Mouse (Mus musculus): Measurements from ENCODE around the gene Gm45021. TPM values are rescaled to one million over a fixed set of nuclear protein-coding genes. Genes with fewer than 3 reads are reported as not detected.
A peak's percentile ranks its signal among the peaks of the same experiment; 100 is the strongest.

Gm45021 gene
- polyA plus RNA-seq, 1 experiment: not detected

DNA sequence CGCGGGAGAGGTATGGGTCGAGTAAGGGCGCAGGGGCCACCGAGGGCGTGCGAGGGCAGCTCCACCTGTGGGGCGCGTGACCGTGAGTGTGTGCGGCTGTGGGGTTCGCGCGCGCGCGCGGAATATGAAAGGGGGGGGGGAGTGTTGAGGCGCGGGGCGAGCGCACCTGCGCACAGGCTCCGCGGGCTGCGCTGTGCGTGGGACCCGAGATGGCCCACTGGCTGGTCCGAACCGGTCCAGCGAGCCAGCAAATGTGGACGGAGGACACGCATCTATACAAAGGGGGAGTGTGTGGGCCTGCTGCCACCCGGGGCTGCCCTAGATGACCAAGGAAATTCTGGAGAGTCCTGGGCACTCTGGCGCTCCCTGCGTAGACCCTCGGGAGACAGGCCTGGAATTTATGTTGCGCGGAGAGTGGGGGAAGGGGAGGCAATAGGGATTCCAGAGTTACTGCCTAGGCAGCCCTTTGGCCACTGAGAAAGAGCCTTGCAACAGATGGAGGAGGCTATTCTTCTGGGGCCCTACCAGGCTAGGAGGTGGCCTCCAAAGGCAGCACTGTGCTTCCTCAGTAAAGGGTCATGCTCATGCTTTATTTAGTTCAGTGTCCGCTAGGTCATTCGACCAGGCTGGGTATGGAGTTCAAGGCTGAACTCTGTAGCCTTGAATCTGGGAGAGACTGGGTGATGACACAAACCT, 4.8 kb downstream of the Gm45021 start:
- Histone ChIP-seq H3K36me3 (ENCODE audit: control insufficient read depth, insufficient read depth, low read length, poor library complexity, severe bottlenecking) (no peaks in the 10 kb centered on the region), H3K9me3 (replicated peaks; ENCODE audit: control insufficient read depth, insufficient read depth, low read length, poor library complexity, severe bottlenecking) (no peaks in the 10 kb centered on the region), H3K4me1 (ENCODE audit: control insufficient read depth, insufficient read depth, low read length) (no peaks in the 10 kb centered on the region), H3K27me3 (ENCODE audit: control insufficient read depth, insufficient read depth, low read length, poor library complexity, severe bottlenecking) (no peaks in the 10 kb centered on the region), H3K9ac (ENCODE audit: low read depth, poor library complexity, severe bottlenecking) (peak overlapping the region; percentile 80), H3K27ac (ENCODE audit: insufficient read depth, low read length) (no peak overlapping the region), H3K4me3 (ENCODE audit: low read depth, low read length) (peak overlapping the region; percentile 89)
- no peak for TF ChIP-seq EP300 (IDR thresholded peaks at IDR 0.05; ENCODE audit: insufficient read depth, low read depth, low read length)
- no peak for TF ChIP-seq POLR2A (IDR thresholded peaks at IDR 0.05; ENCODE audit: insufficient read depth, low read length)
- no peak for TF ChIP-seq CTCF (IDR thresholded peaks at IDR 0.05; ENCODE audit: low read depth, low read length)

DNA sequence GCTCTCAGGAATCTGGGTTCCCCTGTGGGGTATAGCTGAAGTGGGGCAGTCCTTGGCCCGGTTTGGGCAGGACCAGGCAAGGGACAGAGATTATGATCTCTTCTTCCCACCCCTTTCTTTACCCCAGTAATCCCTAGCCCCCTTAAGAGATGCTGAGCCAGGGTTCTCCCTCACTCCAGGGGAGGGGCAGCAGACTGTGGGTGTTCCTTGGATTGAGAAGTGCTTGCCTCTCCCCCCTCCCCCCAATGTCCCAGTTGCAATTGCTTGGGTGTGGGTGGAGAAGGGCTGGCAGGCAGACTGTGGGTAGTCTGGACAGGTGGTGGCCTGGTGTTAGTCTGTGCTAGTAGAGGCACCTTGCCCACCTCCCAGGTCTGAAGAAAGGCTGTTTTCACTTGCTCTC, 5.9 kb downstream of the Gm45021 start:
- H3K36me3 ChIP-seq (ENCODE audit: control insufficient read depth, insufficient read depth, low read length, poor library complexity, severe bottlenecking): no peaks in the 10 kb centered on the region
- no peak overlapping the region for H3K4me3 ChIP-seq (ENCODE audit: low read depth, low read length)
- no peaks in the 10 kb centered on the region for H3K4me1 ChIP-seq (ENCODE audit: control insufficient read depth, insufficient read depth, low read length)
- H3K9me3 ChIP-seq (replicated peaks; ENCODE audit: control insufficient read depth, insufficient read depth, low read length, poor library complexity, severe bottlenecking): no peaks in the 10 kb centered on the region
- H3K27me3 ChIP-seq (ENCODE audit: control insufficient read depth, insufficient read depth, low read length, poor library complexity, severe bottlenecking): no peaks in the 10 kb centered on the region
- no peak overlapping the region for H3K27ac ChIP-seq (ENCODE audit: insufficient read depth, low read length)
- TF ChIP-seq CTCF (IDR thresholded peaks at IDR 0.05; ENCODE audit: low read depth, low read length): no peak
- TF ChIP-seq EP300 (IDR thresholded peaks at IDR 0.05; ENCODE audit: insufficient read depth, low read depth, low read length): no peak
- TF ChIP-seq POLR2A (IDR thresholded peaks at IDR 0.05; ENCODE audit: insufficient read depth, low read length): no peak
- H3K9ac ChIP-seq (ENCODE audit: low read depth, poor library complexity, severe bottlenecking): peak overlapping the region; percentile 80; the same call in 1 of the 2 replicates

DNA sequence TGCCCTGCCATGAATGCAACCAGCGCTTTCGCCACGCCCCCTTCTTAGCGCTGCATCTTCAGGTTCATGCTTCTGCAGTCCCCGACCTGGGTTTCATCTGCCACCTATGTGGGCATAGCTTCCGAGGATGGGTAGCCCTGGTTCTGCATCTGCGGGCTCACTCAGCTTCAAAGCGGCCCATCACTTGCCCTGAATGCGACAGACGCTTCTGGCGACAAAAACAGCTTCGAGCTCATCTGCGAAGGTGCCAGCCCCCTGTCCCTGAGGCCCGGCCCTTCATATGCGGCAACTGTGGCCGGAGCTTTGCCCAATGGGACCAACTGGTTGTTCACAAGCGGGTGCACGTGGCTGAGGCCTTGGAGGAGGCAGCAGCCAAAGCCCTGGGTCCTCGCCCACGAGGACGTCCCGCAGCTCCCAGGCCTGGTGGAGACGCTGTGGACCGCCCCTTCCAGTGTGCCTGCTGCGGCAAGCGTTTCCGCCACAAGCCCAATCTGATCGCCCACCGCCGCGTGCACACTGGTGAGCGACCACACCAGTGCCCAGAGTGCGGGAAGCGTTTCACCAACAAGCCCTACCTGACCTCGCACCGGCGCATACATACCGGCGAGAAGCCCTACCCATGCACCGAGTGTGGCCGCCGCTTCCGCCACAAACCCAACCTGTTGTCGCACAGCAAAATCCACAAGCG, 7.3 kb downstream of the Gm45021 start:
- Histone ChIP-seq H3K4me1 (ENCODE audit: control insufficient read depth, insufficient read depth, low read length) (no peaks in the 10 kb centered on the region), H3K4me3 (ENCODE audit: low read depth, low read length) (peak overlapping the region; percentile 57), H3K9me3 (replicated peaks; ENCODE audit: control insufficient read depth, insufficient read depth, low read length, poor library complexity, severe bottlenecking) (no peaks in the 10 kb centered on the region), H3K27me3 (ENCODE audit: control insufficient read depth, insufficient read depth, low read length, poor library complexity, severe bottlenecking) (no peaks in the 10 kb centered on the region), H3K27ac (ENCODE audit: insufficient read depth, low read length) (no peak overlapping the region), H3K36me3 (ENCODE audit: control insufficient read depth, insufficient read depth, low read length, poor library complexity, severe bottlenecking) (no peaks in the 10 kb centered on the region), H3K9ac (ENCODE audit: low read depth, poor library complexity, severe bottlenecking) (peak overlapping the region; percentile 17; the same call in 1 of the 2 replicates)
- TF ChIP-seq EP300 (IDR thresholded peaks at IDR 0.05; ENCODE audit: insufficient read depth, low read depth, low read length) (no peak), POLR2A (IDR thresholded peaks at IDR 0.05; ENCODE audit: insufficient read depth, low read length) (no peak), CTCF (IDR thresholded peaks at IDR 0.05; ENCODE audit: low read depth, low read length) (no peak)

GRCm38 (mm10) chr6:48597233-48597625, 7.8 kb downstream of the Gm45021 start:
- TF ChIP-seq EP300 (IDR thresholded peaks at IDR 0.05; ENCODE audit: insufficient read depth, low read depth, low read length) (no peak), POLR2A (IDR thresholded peaks at IDR 0.05; ENCODE audit: insufficient read depth, low read length) (no peak), CTCF (IDR thresholded peaks at IDR 0.05; ENCODE audit: low read depth, low read length) (no peak)
- no peaks in the 10 kb centered on the region for H3K27me3 ChIP-seq (ENCODE audit: control insufficient read depth, insufficient read depth, low read length, poor library complexity, severe bottlenecking)
- peak overlapping the region; percentile 57 for H3K4me3 ChIP-seq (ENCODE audit: low read depth, low read length)
- H3K9ac ChIP-seq (ENCODE audit: low read depth, poor library complexity, severe bottlenecking): peak overlapping the region; percentile 17
- H3K4me1 ChIP-seq (ENCODE audit: control insufficient read depth, insufficient read depth, low read length): no peaks in the 10 kb centered on the region
- H3K36me3 ChIP-seq (ENCODE audit: control insufficient read depth, insufficient read depth, low read length, poor library complexity, severe bottlenecking): no peaks in the 10 kb centered on the region
- H3K27ac ChIP-seq (ENCODE audit: insufficient read depth, low read length): no peak overlapping the region
- no peaks in the 10 kb centered on the region for H3K9me3 ChIP-seq (replicated peaks; ENCODE audit: control insufficient read depth, insufficient read depth, low read length, poor library complexity, severe bottlenecking)

DNA sequence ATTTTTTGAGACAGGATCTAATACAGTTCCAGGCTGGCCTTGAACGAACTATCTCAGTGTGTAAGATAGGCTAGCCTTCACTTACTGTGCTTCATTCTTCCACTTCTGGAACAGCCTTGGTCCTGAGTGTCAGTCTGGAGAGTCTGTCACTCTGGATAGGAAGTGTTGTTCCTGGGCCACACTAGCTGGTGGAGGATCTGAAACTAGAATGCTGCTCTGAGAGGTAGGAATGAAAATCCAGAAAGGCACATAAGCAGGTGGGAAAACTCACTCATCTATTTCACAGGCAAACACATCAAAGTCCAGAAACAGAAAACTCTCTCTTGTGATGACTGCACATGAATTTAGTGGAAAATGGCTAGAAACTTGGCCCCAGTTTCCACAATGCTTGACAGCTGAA, 11.2 kb downstream of the Gm45021 start:
- Histone ChIP-seq H3K9ac (ENCODE audit: low read depth, poor library complexity, severe bottlenecking) (no peak overlapping the region), H3K4me1 (ENCODE audit: control insufficient read depth, insufficient read depth, low read length) (no peaks in the 10 kb centered on the region), H3K27ac (ENCODE audit: insufficient read depth, low read length) (no peak overlapping the region), H3K36me3 (ENCODE audit: control insufficient read depth, insufficient read depth, low read length, poor library complexity, severe bottlenecking) (no peaks in the 10 kb centered on the region), H3K27me3 (ENCODE audit: control insufficient read depth, insufficient read depth, low read length, poor library complexity, severe bottlenecking) (no peaks in the 10 kb centered on the region), H3K4me3 (ENCODE audit: low read depth, low read length) (no peak overlapping the region), H3K9me3 (replicated peaks; ENCODE audit: control insufficient read depth, insufficient read depth, low read length, poor library complexity, severe bottlenecking) (no peaks in the 10 kb centered on the region)
- TF ChIP-seq POLR2A (IDR thresholded peaks at IDR 0.05; ENCODE audit: insufficient read depth, low read length) (no peak), CTCF (IDR thresholded peaks at IDR 0.05; ENCODE audit: low read depth, low read length) (no peak), EP300 (IDR thresholded peaks at IDR 0.05; ENCODE audit: insufficient read depth, low read depth, low read length) (no peak)

Measured in ES-Bruce4 (cell line).